Mouse (Mus musculus): Measurements from ENCODE around the gene Peli1. TPM values are rescaled to one million over a fixed set of nuclear protein-coding genes. Genes with fewer than 3 reads are reported as not detected.

Gene Peli1
- polyA plus RNA-seq, 1 experiment, result 25.2 TPM

DNA sequence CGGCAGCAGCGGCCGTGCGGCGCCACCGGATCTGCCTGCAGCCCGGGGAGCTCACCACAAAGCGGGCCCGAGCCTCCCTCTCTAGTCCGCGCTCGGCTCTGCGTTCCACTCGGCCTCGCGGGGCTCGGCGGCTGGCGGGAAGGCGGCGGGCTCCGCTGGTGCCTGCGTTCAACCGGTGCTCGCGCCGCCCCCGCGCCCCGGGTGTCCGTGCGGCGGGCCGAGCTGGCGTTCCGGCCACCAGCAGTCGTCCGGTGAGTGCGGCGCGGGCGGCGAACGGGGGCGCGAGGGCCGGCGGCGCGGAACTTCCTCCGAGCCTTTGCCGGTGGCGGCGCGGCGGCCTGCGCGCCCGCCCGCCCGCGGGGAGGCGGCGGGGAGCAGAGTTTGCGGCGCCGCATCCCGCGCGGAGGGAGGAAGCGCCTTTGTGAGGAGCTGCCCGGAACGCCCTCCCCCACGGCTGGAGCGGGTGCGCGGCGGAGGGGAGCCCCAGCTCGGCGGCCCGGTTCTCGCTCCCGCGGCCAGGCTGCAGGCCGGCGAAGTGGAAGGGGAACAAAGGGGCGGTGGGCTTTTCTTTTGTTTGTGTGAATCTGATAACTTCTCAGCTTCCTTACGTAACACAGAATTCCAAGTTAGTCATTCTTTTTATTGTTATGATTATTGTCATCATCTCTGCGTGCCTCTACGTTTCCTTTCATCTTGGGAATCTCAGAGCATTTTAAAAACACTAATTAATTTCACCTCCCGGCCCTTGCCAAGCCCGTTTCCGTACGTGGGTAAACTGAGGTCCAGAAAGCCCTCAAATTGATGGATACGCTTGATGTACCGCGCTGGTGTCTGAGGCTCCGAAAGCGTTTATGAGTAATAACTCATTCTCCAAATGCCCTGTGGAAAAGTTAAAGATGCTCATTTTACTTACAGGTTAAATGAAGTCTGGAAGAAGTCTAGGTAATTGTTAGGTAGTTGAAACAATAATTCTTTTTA lies 626 bp downstream of the Peli1 start:
- H3K27me3 ChIP-seq (ENCODE audit: control insufficient read depth, insufficient read depth, low read length), result no peaks in the 10 kb centered on the region
- H3K4me1 ChIP-seq (ENCODE audit: control insufficient read depth, insufficient read depth, insufficient read length), result peaks cover 6% of the 10 kb centered on the region
- peak overlapping the region; percentile 95 for H3K27ac ChIP-seq (ENCODE audit: insufficient read depth, low read length)
- H3K36me3 ChIP-seq (ENCODE audit: control insufficient read depth, insufficient read depth, low read length), result no peaks in the 10 kb centered on the region
- H3K4me3 ChIP-seq (ENCODE audit: extremely low read depth, insufficient read depth, insufficient read length), result peak overlapping the region; percentile 83
- DNase-seq (ENCODE audit: low read depth in 1 of 2, low spot score in 2 of 2), result peak in 1 of 2 experiments; percentile 55
- under 1% methylated on average over 93 of the region's 99 CpGs for WGBS
- TF ChIP-seq POLR2A (IDR thresholded peaks at IDR 0.05; ENCODE audit: low read depth, low read length), result no peak
- TF ChIP-seq CTCF (IDR thresholded peaks at IDR 0.05; ENCODE audit: extremely low read depth, insufficient read depth, insufficient read length, insufficient replicate concordance), result no peak

- Histone ChIP-seq H3K4me1 (ENCODE audit: control insufficient read depth, insufficient read depth, insufficient read length) (peaks cover 6% of the 10 kb centered on the region), H3K27ac (ENCODE audit: insufficient read depth, low read length) (peak overlapping the region; percentile 65; the same call in 1 of the 2 replicates), H3K27me3 (ENCODE audit: control insufficient read depth, insufficient read depth, low read length) (no peaks in the 10 kb centered on the region), H3K36me3 (ENCODE audit: control insufficient read depth, insufficient read depth, low read length) (no peaks in the 10 kb centered on the region), H3K4me3 (ENCODE audit: extremely low read depth, insufficient read depth, insufficient read length) (peak overlapping the region; percentile 83)
- TF ChIP-seq CTCF (IDR thresholded peaks at IDR 0.05; ENCODE audit: extremely low read depth, insufficient read depth, insufficient read length, insufficient replicate concordance), result no peak
- TF ChIP-seq POLR2A (IDR thresholded peaks at IDR 0.05; ENCODE audit: low read depth, low read length), result no peak
- DNase-seq (ENCODE audit: low read depth in 1 of 2, low spot score in 2 of 2), result peak in 1 of 2 experiments; percentile 35
- 1% methylated on average over 7 of the region's 7 CpGs for WGBS
These were observed 1.5 kb downstream of the Peli1 start for GRCm38 (mm10) chr11:21092621-21093020.

DNA sequence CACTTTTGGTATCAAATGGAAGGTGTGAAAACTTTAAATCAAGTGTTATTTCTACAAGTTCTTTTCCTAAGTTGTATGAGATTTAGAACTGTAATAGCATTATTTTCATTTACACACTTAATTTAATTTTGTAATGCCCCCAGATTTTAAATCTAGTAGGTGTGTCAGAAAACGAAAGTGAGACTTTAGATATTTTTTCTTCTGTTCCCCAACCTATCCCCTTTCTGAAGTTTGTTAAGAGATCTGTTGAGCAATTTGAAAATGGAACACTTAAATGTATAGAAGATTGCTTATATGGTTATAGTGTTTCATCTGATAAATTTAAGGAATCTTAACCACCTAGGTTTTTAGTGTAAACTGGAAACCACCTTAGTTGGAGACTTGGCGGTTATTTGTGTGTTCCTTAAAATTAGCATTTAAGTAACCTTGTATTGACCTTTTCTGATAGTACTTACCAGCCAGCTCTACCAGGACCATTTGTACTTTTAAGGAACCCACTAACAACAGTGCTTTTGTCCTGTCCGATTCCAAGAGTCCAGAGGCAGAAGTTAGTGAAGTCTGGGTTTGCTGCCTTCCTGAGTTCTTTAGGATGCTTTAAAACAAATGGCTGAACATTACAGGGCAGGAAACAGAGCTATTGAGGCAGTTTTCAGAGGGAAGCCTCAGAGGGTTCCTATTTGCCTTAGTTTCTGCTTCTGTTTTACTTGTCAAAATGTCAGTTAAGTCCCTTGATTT lies 2.2 kb downstream of the Peli1 start:
- WGBS, result 10% methylated on average over 3 of the region's 3 CpGs
- DNase-seq (ENCODE audit: low read depth in 1 of 2, low spot score in 2 of 2), result no peak
- Histone ChIP-seq H3K4me3 (ENCODE audit: extremely low read depth, insufficient read depth, insufficient read length) (peak overlapping the region; percentile 39), H3K4me1 (ENCODE audit: control insufficient read depth, insufficient read depth, insufficient read length) (peaks cover 11% of the 10 kb centered on the region), H3K27me3 (ENCODE audit: control insufficient read depth, insufficient read depth, low read length) (no peaks in the 10 kb centered on the region), H3K36me3 (ENCODE audit: control insufficient read depth, insufficient read depth, low read length) (no peaks in the 10 kb centered on the region), H3K27ac (ENCODE audit: insufficient read depth, low read length) (peak overlapping the region; percentile 20; the same call in 1 of the 2 replicates)
- TF ChIP-seq CTCF (IDR thresholded peaks at IDR 0.05; ENCODE audit: extremely low read depth, insufficient read depth, insufficient read length, insufficient replicate concordance) (no peak), POLR2A (IDR thresholded peaks at IDR 0.05; ENCODE audit: low read depth, low read length) (no peak)

DNA sequence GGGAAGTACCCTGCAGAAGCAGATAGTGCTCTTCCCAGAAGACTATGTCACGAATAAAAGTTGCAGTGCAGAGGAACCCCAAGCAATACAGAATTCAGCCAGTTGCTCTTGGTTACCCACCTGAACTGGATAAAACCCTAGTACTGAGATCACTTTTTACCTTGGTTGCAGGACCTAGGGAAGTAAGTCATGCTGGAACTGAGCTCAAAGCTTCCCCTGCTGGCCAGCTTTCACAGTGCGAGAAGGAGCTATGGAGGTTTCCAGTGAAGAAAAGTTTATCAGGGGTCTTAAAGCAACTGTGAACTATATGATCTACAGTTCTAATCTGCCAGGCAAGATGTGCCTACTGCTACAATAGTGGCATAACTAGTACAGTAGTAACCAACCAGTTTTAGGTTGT lies 5.5 kb downstream of the Peli1 start:
- peaks cover 15% of the 10 kb centered on the region for H3K4me1 ChIP-seq (ENCODE audit: control insufficient read depth, insufficient read depth, insufficient read length)
- DNase-seq (ENCODE audit: low read depth in 1 of 2, low spot score in 2 of 2), result peak in 1 of 2 experiments; percentile 18
- no peak overlapping the region for H3K27ac ChIP-seq (ENCODE audit: insufficient read depth, low read length)
- TF ChIP-seq CTCF (IDR thresholded peaks at IDR 0.05; ENCODE audit: extremely low read depth, insufficient read depth, insufficient read length, insufficient replicate concordance) (peak; percentile 28; the same call in 1 of the 2 replicates), POLR2A (IDR thresholded peaks at IDR 0.05; ENCODE audit: low read depth, low read length) (no peak)
- no peak overlapping the region for H3K4me3 ChIP-seq (ENCODE audit: extremely low read depth, insufficient read depth, insufficient read length)
- no peaks in the 10 kb centered on the region for H3K36me3 ChIP-seq (ENCODE audit: control insufficient read depth, insufficient read depth, low read length)
- no peaks in the 10 kb centered on the region for H3K27me3 ChIP-seq (ENCODE audit: control insufficient read depth, insufficient read depth, low read length)
- WGBS, result 65% methylated on average over 2 of the region's 2 CpGs

DNA sequence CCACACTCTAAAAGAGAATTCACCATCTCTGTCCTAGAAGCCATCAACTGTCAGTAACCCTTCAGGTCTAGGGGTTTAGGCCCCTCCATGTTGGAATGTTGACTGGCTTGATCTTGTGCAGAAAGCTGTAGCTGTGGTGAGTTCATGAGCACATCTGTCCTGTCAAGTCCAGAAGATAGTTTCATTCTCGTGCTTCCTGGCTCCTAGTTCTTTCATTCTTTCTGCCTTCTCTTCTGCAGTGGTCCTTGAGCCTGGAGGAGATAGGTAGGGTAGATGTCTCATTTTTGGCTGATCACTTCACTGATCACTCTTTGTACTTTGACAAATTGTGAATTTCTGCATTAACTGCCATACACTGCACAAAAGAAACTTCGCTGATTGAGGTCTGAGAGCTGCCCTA lies 7.4 kb downstream of the Peli1 start:
- no peak for TF ChIP-seq POLR2A (IDR thresholded peaks at IDR 0.05; ENCODE audit: low read depth, low read length)
- no peak for TF ChIP-seq CTCF (IDR thresholded peaks at IDR 0.05; ENCODE audit: extremely low read depth, insufficient read depth, insufficient read length, insufficient replicate concordance)
- Histone ChIP-seq H3K4me3 (ENCODE audit: extremely low read depth, insufficient read depth, insufficient read length) (no peak overlapping the region), H3K36me3 (ENCODE audit: control insufficient read depth, insufficient read depth, low read length) (no peaks in the 10 kb centered on the region), H3K4me1 (ENCODE audit: control insufficient read depth, insufficient read depth, insufficient read length) (peaks cover 15% of the 10 kb centered on the region), H3K27ac (ENCODE audit: insufficient read depth, low read length) (no peak overlapping the region), H3K27me3 (ENCODE audit: control insufficient read depth, insufficient read depth, low read length) (no peaks in the 10 kb centered on the region)
- WGBS, result 64% methylated on average over 2 of the region's 2 CpGs
- DNase-seq (ENCODE audit: low read depth in 1 of 2, low spot score in 2 of 2), result no peak

DNA sequence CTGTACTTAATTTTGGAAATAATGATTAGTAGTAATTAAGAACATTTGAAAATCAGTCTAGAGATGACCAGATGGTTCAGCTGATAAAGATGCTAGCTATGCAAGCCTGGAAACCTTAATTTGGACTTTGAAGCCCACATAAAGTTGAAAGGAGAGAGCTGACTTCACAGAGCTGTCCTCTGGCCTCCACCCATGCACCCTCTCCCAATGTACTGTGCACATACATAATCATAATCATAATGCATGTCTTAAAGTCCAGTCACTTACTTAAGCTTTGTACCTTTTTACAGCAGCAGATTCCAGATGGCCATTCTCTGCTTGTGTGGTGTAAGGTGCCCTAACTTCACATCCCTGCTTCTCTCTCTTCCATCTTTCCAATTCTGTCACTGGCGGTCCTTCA lies 9.6 kb downstream of the Peli1 start:
- no peak for DNase-seq (ENCODE audit: low read depth in 1 of 2, low spot score in 2 of 2)
- H3K27ac ChIP-seq (ENCODE audit: insufficient read depth, low read length), result no peak overlapping the region
- peaks cover 17% of the 10 kb centered on the region for H3K4me1 ChIP-seq (ENCODE audit: control insufficient read depth, insufficient read depth, insufficient read length)
- H3K4me3 ChIP-seq (ENCODE audit: extremely low read depth, insufficient read depth, insufficient read length), result no peak overlapping the region
- TF ChIP-seq POLR2A (IDR thresholded peaks at IDR 0.05; ENCODE audit: low read depth, low read length) (no peak), CTCF (IDR thresholded peaks at IDR 0.05; ENCODE audit: extremely low read depth, insufficient read depth, insufficient read length, insufficient replicate concordance) (no peak)
- H3K36me3 ChIP-seq (ENCODE audit: control insufficient read depth, insufficient read depth, low read length), result no peaks in the 10 kb centered on the region
- WGBS, result 92% methylated on average over 1 of the region's 1 CpGs
- no peaks in the 10 kb centered on the region for H3K27me3 ChIP-seq (ENCODE audit: control insufficient read depth, insufficient read depth, low read length)

All from spleen, adult 2 months (tissue).